In the genomic region with DNA sequence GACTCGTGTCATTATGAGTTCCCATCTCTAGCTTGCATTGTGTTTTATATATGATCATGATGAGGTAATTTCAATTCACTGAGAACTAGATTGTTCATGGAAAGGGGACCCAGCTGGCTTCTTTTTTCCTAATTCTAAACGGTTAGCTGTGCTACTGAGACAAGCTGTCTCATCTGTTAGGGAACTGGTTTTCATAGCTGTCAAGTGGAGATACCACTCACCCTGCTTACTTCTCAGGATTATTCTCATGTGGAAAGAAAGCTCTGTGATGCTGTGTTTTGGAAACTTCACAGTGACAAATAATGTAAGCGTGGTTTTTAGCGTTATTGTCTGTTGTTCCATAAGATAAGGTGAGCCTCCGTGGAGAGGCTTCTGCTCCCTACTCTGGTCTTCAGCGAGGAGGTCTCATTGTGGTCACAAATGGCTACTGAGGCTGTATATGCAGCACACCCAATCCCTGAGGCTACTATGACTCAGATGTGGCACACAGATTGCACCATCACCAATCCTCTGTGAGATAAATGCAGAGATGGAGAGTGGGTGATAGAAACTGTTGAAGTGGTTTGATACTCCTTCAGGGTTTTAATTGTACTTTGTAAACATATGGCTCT, we compare ENCODE assay signal across 16 mouse cellular contexts.
A peak's percentile ranks its signal among the peaks of the same experiment; 100 is the strongest.
DNase-seq lines count a peak whose midpoint lies in the region; ATAC-seq and TF ChIP-seq lines count a peak whose summit lies in the region.
"Had no signal": no experiment of that assay in that cellular context is flagged by ENCODE, and none has a peak within 500 bp of the region (broad histone marks: within the 10 kb centered on the region; RNA-seq: fewer than 3 reads in every experiment).

No protein-coding gene starts in this region.

- H3K4me1 ChIP-seq in liver, embryonic 14.5 days (replicated peaks; ENCODE audit: control insufficient read depth in 2 of 2, insufficient read depth in 2 of 2, low read length in 1 of 2): peaks cover 17 to 39% of the 10 kb centered on the region in 2 experiments

- no peaks in the 10 kb centered on the region for H3K27me3 ChIP-seq in liver, embryonic 14.5 days (ENCODE audit: control insufficient read depth, insufficient read depth, low read length)
- H3K27me3 ChIP-seq: CH12.LX; limb, embryonic 15.5 days had no signal

- ATAC-seq in liver, embryonic 14.5 days (ENCODE audit: insufficient read depth): peak; percentile 17; the same call in 1 of the 2 replicates
- ATAC-seq: intestine, embryonic 16.5 days had no signal

- TF ChIP-seq CTCF in liver, embryonic 14.5 days (IDR thresholded peaks at IDR 0.05; ENCODE audit: low read depth): no peak

- no peak overlapping the region for H3K27ac ChIP-seq in liver, embryonic 14.5 days
- H3K27ac ChIP-seq: left cerebral cortex, adult 2 months; limb, embryonic 15.5 days; stomach, postnatal 0 days had no signal

- DNase-seq in heart, adult 11 months: peak; percentile 63
- no peak for DNase-seq in heart, postnatal 4 days
- DNase-seq in 3T3-L1 (ENCODE audit: low read depth, low spot score): peak; percentile 88
- DNase-seq in NIH3T3 (ENCODE audit: low read depth): peak; percentile 51
- DNase-seq in liver, embryonic 14.5 days (ENCODE audit: low read depth in 3 of 3, low spot score in 3 of 3): no peak
- no peak for DNase-seq in thymus, postnatal 36 days
- no peak for DNase-seq in left cerebral cortex, adult 8-10 months (ENCODE audit: low spot score in 2 of 2)
- no peak for DNase-seq in kidney, postnatal 36 days
- DNase-seq: cerebellum, adult 8-10 months; kidney, postnatal 25 days; lung, postnatal 14 days had no signal

- H3K9me3 ChIP-seq in liver, embryonic 14.5 days (ENCODE audit: control insufficient read depth, low read length): no peaks in the 10 kb centered on the region
- H3K9me3 ChIP-seq: limb, embryonic 15.5 days had no signal

- 15% methylated on average over 6 of the region's 6 CpGs for WGBS in liver, embryonic 14.5 days (ENCODE audit: insufficient replicate concordance)

- no peak overlapping the region for H3K9ac ChIP-seq in liver, embryonic 14.5 days (replicated peaks)
- H3K9ac ChIP-seq: limb, embryonic 15.5 days had no signal

- no peaks in the 10 kb centered on the region for H3K36me3 ChIP-seq in liver, embryonic 14.5 days (replicated peaks; ENCODE audit: control insufficient read depth, insufficient read depth, low read depth)
- H3K36me3 ChIP-seq: limb, embryonic 15.5 days had no signal

- 0 out of 2 replicates have a peak overlapping the region, but pooled peaks have one; percentile 4 for H3K4me2 ChIP-seq in liver, embryonic 14.5 days (ENCODE audit: low read depth)
- H3K4me2 ChIP-seq: limb, embryonic 15.5 days had no signal

- no peak overlapping the region for H3K4me3 ChIP-seq in liver, embryonic 14.5 days (ENCODE audit: insufficient read depth in 1 of 2, low read depth in 2 of 2, low read length in 2 of 2)
- H3K4me3 ChIP-seq: left cerebral cortex, adult 2 months; limb, embryonic 15.5 days had no signal

- TF ChIP-seq EP300 in liver, embryonic 14.5 days (IDR thresholded peaks at IDR 0.05; ENCODE audit: low read depth): no peak

Comparison
In these comparisons a context has a peak if more than half of its experiments do, and no peak if none do; other contexts are left out.
1. DNase-seq: peak in heart, adult 11 months (single experiment), 3T3-L1 (single experiment) and NIH3T3 (single experiment); none in heart, postnatal 4 days (single experiment), liver, embryonic 14.5 days (0 of 3), thymus, postnatal 36 days (0 of 2), left cerebral cortex, adult 8-10 months (0 of 2) and kidney, postnatal 36 days (0 of 2).